In the genomic region with DNA sequence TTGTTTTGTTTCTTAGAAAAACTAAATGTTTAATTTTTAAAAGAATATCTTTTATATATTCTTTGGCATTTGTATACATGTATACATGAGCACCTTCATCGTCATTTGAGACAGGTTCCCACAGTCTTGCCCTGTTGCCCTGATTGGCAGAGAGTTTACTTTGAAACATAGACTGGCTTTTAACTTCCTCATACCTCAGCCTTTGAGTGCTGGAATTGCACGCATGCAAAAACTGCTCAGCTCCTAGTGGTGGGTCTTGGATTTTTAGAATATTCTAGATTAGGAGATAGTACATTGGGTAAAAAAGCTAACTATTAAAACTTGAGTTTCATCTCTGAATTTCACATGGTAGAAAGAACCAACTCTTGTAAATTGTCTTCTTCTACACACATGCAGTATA, we compare ENCODE assay signal across 25 mouse cellular contexts. TPM values are rescaled to one million over a fixed set of nuclear protein-coding genes. Genes with fewer than 3 reads are reported as not detected.
DNase-seq lines count a peak whose midpoint lies in the region; ATAC-seq and TF ChIP-seq lines count a peak whose summit lies in the region.
"Had no signal": no experiment of that assay in that cellular context is flagged by ENCODE, and none has a peak within 500 bp of the region (broad histone marks: within the 10 kb centered on the region; RNA-seq: fewer than 3 reads in every experiment).

No protein-coding gene starts in this region.

- H3K27me3 ChIP-seq in liver, embryonic 11.5 days (replicated peaks; ENCODE audit: control insufficient read depth, insufficient read depth, low read length) = no peaks in the 10 kb centered on the region
- no peaks in the 10 kb centered on the region for H3K27me3 ChIP-seq in liver, embryonic 13.5 days
- no peaks in the 10 kb centered on the region for H3K27me3 ChIP-seq in hindbrain, postnatal 0 days (ENCODE audit: insufficient read depth, low read length)
- H3K27me3 ChIP-seq: CH12.LX; embryonic facial prominence, embryonic 12.5 days; hindbrain, embryonic 12.5 days; kidney, embryonic 15.5 days; limb, embryonic 12.5 days; midbrain, embryonic 12.5 days; neural tube, embryonic 12.5 days had no signal

- no peak for DNase-seq in liver, embryonic 11.5 days (ENCODE audit: low spot score)
- no peak for DNase-seq in liver
- no peak for DNase-seq in liver, embryonic 13.5 days
- DNase-seq in frontal cortex, postnatal 36 days (ENCODE audit: low spot score in 2 of 2) = no peak
- no peak for DNase-seq in hindbrain, postnatal 0 days (ENCODE audit: low spot score)
- DNase-seq: adrenal gland, postnatal 36 days; cerebellum, adult 2 months; gastrocnemius, postnatal 36 days; heart, postnatal 10 days; lung, postnatal 4 days; right cerebral cortex, adult 18-20 months; thymus, postnatal 14 days had no signal

- H3K27ac ChIP-seq in liver, embryonic 11.5 days (ENCODE audit: low read depth, low read length) = peak overlapping the region; percentile 88
- peak overlapping the region; percentile 79 for H3K27ac ChIP-seq in bone marrow macrophage, adult 2 months (ENCODE audit: insufficient read depth, low read depth, low read length)
- H3K27ac ChIP-seq in liver, embryonic 13.5 days = peak overlapping the region; percentile 73
- no peak overlapping the region for H3K27ac ChIP-seq in hindbrain, postnatal 0 days
- H3K27ac ChIP-seq: embryonic facial prominence, embryonic 12.5 days; heart, embryonic 10.5 days; hindbrain, embryonic 12.5 days; kidney, embryonic 15.5 days; limb, embryonic 12.5 days; midbrain, embryonic 12.5 days; neural tube, embryonic 12.5 days had no signal

- TF ChIP-seq POLR2A in bone marrow macrophage, adult 2 months (IDR thresholded peaks at IDR 0.05; ENCODE audit: borderline replicate concordance, low read depth, low read length) = no peak

- 41% methylated on average over 2 of the region's 2 CpGs for WGBS in liver, embryonic 11.5 days
- WGBS in liver, embryonic 13.5 days (ENCODE audit: insufficient replicate concordance) = 22% methylated on average over 2 of the region's 2 CpGs
- WGBS in hindbrain, postnatal 0 days = 88% methylated on average over 2 of the region's 2 CpGs

- peaks cover 32% of the 10 kb centered on the region for H3K4me1 ChIP-seq in liver, embryonic 11.5 days (replicated peaks; ENCODE audit: control insufficient read depth, insufficient read depth, low read length)
- H3K4me1 ChIP-seq in bone marrow macrophage, adult 2 months (ENCODE audit: control insufficient read depth, insufficient read depth, low read length) = peaks cover 32% of the 10 kb centered on the region
- peaks cover 60% of the 10 kb centered on the region for H3K4me1 ChIP-seq in liver, embryonic 13.5 days (replicated peaks)
- no peaks in the 10 kb centered on the region for H3K4me1 ChIP-seq in hindbrain, postnatal 0 days (ENCODE audit: insufficient read depth, low read length)
- H3K4me1 ChIP-seq: embryonic facial prominence, embryonic 12.5 days; heart, embryonic 10.5 days; hindbrain, embryonic 12.5 days; kidney, embryonic 15.5 days; limb, embryonic 12.5 days; midbrain, embryonic 12.5 days; neural tube, embryonic 12.5 days had no signal

- H3K4me3 ChIP-seq in liver, embryonic 11.5 days (ENCODE audit: low read depth, low read length) = no peak overlapping the region
- no peak overlapping the region for H3K4me3 ChIP-seq in bone marrow macrophage, adult 2 months (ENCODE audit: insufficient read depth, low read length)
- H3K4me3 ChIP-seq in liver, embryonic 13.5 days (replicated peaks) = no peak overlapping the region
- H3K4me3 ChIP-seq in hindbrain, postnatal 0 days (ENCODE audit: low read length) = no peak overlapping the region
- H3K4me3 ChIP-seq: embryonic facial prominence, embryonic 12.5 days; heart, embryonic 10.5 days; hindbrain, embryonic 12.5 days; kidney, embryonic 15.5 days; limb, embryonic 12.5 days; midbrain, embryonic 12.5 days; neural tube, embryonic 12.5 days had no signal

- no peaks in the 10 kb centered on the region for H3K9me3 ChIP-seq in liver, embryonic 11.5 days (ENCODE audit: control insufficient read depth, low read length)
- H3K9me3 ChIP-seq in liver, embryonic 13.5 days (replicated peaks) = no peaks in the 10 kb centered on the region
- H3K9me3 ChIP-seq in hindbrain, postnatal 0 days (ENCODE audit: low read length) = no peaks in the 10 kb centered on the region
- H3K9me3 ChIP-seq: embryonic facial prominence, embryonic 12.5 days; hindbrain, embryonic 12.5 days; kidney, embryonic 15.5 days; limb, embryonic 12.5 days; midbrain, embryonic 12.5 days; neural tube, embryonic 12.5 days had no signal

- no peak overlapping the region for H3K9ac ChIP-seq in liver, embryonic 11.5 days (ENCODE audit: low read depth, low read length)
- H3K9ac ChIP-seq in liver, embryonic 13.5 days = no peak overlapping the region
- H3K9ac ChIP-seq in hindbrain, postnatal 0 days (replicated peaks; ENCODE audit: low read length) = no peak overlapping the region
- H3K9ac ChIP-seq: embryonic facial prominence, embryonic 12.5 days; hindbrain, embryonic 12.5 days; kidney, embryonic 15.5 days; limb, embryonic 12.5 days; midbrain, embryonic 12.5 days; neural tube, embryonic 12.5 days had no signal

- no peaks in the 10 kb centered on the region for H3K36me3 ChIP-seq in liver, embryonic 11.5 days (ENCODE audit: control insufficient read depth, insufficient read depth, low read length)
- no peaks in the 10 kb centered on the region for H3K36me3 ChIP-seq in liver, embryonic 13.5 days
- no peaks in the 10 kb centered on the region for H3K36me3 ChIP-seq in hindbrain, postnatal 0 days (ENCODE audit: insufficient read depth, low read length)
- H3K36me3 ChIP-seq: embryonic facial prominence, embryonic 12.5 days; heart, embryonic 10.5 days; hindbrain, embryonic 12.5 days; kidney, embryonic 15.5 days; limb, embryonic 12.5 days; midbrain, embryonic 12.5 days; neural tube, embryonic 12.5 days had no signal

- peak overlapping the region; percentile 50 for H3K4me2 ChIP-seq in liver, embryonic 11.5 days
- peak overlapping the region; percentile 34; the same call in 1 of the 2 replicates for H3K4me2 ChIP-seq in liver, embryonic 13.5 days
- no peak overlapping the region for H3K4me2 ChIP-seq in hindbrain, postnatal 0 days (ENCODE audit: low read depth, low read length)
- H3K4me2 ChIP-seq: embryonic facial prominence, embryonic 12.5 days; hindbrain, embryonic 12.5 days; kidney, embryonic 15.5 days; limb, embryonic 12.5 days; midbrain, embryonic 12.5 days; neural tube, embryonic 12.5 days had no signal

- no peak for TF ChIP-seq CTCF in bone marrow macrophage, adult 2 months (IDR thresholded peaks at IDR 0.05; ENCODE audit: low read depth, low read length)
- TF ChIP-seq CTCF in hindbrain, postnatal 0 days (IDR thresholded peaks at IDR 0.05; ENCODE audit: low read depth) = no peak

- no peak for ATAC-seq in liver, embryonic 11.5 days (replicated peaks; ENCODE audit: low FRiP score)
- no peak for ATAC-seq in liver, embryonic 13.5 days (ENCODE audit: low read depth)
- ATAC-seq in megakaryocyte-erythroid progenitor cell, adult 5-6 weeks (replicated peaks; ENCODE audit: low FRiP score, low TSS enrichment, poor library complexity, severe bottlenecking) = peak; percentile 32
- no peak for ATAC-seq in hindbrain, postnatal 0 days
- ATAC-seq: forebrain, embryonic 14.5 days had no signal

RNA-seq across cellular contexts. Expression of gene Calr4, which starts 21.0 kb away (rescaled TPM):
- 0.12 TPM in 2 replicates for polyA plus RNA-seq in liver, embryonic 11.5 days (2014; fragmentation: Nextera tagmentation; extraction: Ambion mirVana)
- 0.34 TPM in 1 of 2 replicates, not detected in the other for polyA plus RNA-seq in bone marrow macrophage, adult 2 months (2012; ENCODE audit: insufficient read depth, insufficient read length, missing spikeins)
- not detected in 2 replicates for polyA plus RNA-seq in liver, embryonic 13.5 days (2015; fragmentation: Nextera tagmentation; extraction: Ambion mirVana)
- 0.81 TPM in 1 of 2 replicates, not detected in the other for total RNA-seq in megakaryocyte-erythroid progenitor cell, adult 5-6 weeks (2014; fragmentation: Nextera tagmentation)
- total RNA-seq in megakaryocyte-erythroid progenitor cell, adult 5-6 weeks (2017) = not detected in 2 replicates
- 0.54 and 1.0 TPM in 2 replicates for total RNA-seq in hindbrain, postnatal 0 days (2014; rRNA removed)
- polyA plus RNA-seq in hindbrain, postnatal 0 days (2015; fragmentation: Nextera tagmentation; extraction: Ambion mirVana) = 1.6 TPM in 2 replicates
- total RNA-seq: CH12.LX; gastrocnemius, postnatal 36 days had no signal
- polyA plus RNA-seq: erythroblast, embryonic 14.5 days; large intestine, adult 2 months; limb, embryonic 12.5 days had no signal

RNA-seq across cellular contexts. Expression of gene Eps15, which starts 24.7 kb away (rescaled TPM):
- polyA plus RNA-seq in liver, embryonic 11.5 days (2014; fragmentation: Nextera tagmentation; extraction: Ambion mirVana) = 70.4 and 79.8 TPM in 2 replicates
- polyA plus RNA-seq in bone marrow macrophage, adult 2 months (2012; ENCODE audit: insufficient read depth, insufficient read length, missing spikeins) = 137 and 156 TPM in 2 replicates
- 36.2 and 50.2 TPM in 2 replicates for polyA plus RNA-seq in liver, embryonic 13.5 days (2015; fragmentation: Nextera tagmentation; extraction: Ambion mirVana)
- 149 and 169 TPM in 2 replicates for total RNA-seq in megakaryocyte-erythroid progenitor cell, adult 5-6 weeks (2014; fragmentation: Nextera tagmentation)
- total RNA-seq in megakaryocyte-erythroid progenitor cell, adult 5-6 weeks (2017) = 80.8 and 99.9 TPM in 2 replicates
- 68.8 and 73.0 TPM in 2 replicates for total RNA-seq in hindbrain, postnatal 0 days (2014; rRNA removed)
- polyA plus RNA-seq in hindbrain, postnatal 0 days (2015; fragmentation: Nextera tagmentation; extraction: Ambion mirVana) = 57.4 and 58.1 TPM in 2 replicates

RNA-seq across cellular contexts. Expression of gene Osbpl9, which starts 53.2 kb away (rescaled TPM):
- polyA plus RNA-seq in liver, embryonic 11.5 days (2014; fragmentation: Nextera tagmentation; extraction: Ambion mirVana) = 40.6 and 45.7 TPM in 2 replicates
- polyA plus RNA-seq in bone marrow macrophage, adult 2 months (2012; ENCODE audit: insufficient read depth, insufficient read length, missing spikeins) = 133 and 157 TPM in 2 replicates
- polyA plus RNA-seq in liver, embryonic 13.5 days (2015; fragmentation: Nextera tagmentation; extraction: Ambion mirVana) = 28.1 and 33.8 TPM in 2 replicates
- total RNA-seq in megakaryocyte-erythroid progenitor cell, adult 5-6 weeks (2014; fragmentation: Nextera tagmentation) = 40.5 and 45.0 TPM in 2 replicates
- total RNA-seq in megakaryocyte-erythroid progenitor cell, adult 5-6 weeks (2017) = 42.8 and 57.6 TPM in 2 replicates
- 59.3 and 65.3 TPM in 2 replicates for total RNA-seq in hindbrain, postnatal 0 days (2014; rRNA removed)
- 59.0 and 64.3 TPM in 2 replicates for polyA plus RNA-seq in hindbrain, postnatal 0 days (2015; fragmentation: Nextera tagmentation; extraction: Ambion mirVana)
